Mouse (Mus musculus) MEL (cell line): ENCODE measurements around the gene Nup62. TPM values are rescaled to one million over a fixed set of nuclear protein-coding genes. Genes with fewer than 3 reads are reported as not detected.

ENCODE experiments used
- DNase-seq: peaks from one replicate; pipeline ENCODE4 v3.0.0; 2011; ENCODE audit warnings: low read depth, low spot score
- H3K27ac ChIP-seq: 2 replicates; pipeline ENCODE4 v1.5.1; 2012; ENCODE audit warnings: low read depth, mild to moderate bottlenecking, control low read depth, low read length, moderate library complexity; ENCODE audit not compliant: control insufficient read depth
- H3K27me3 ChIP-seq, 2 experiments: fragments of 150-350 bp in 1 of 2; sonication (generic) in 1 of 2; 2 replicates each; pipeline ENCODE4 v1.6.1; 2012; ENCODE audit warnings: low read length in 2 of 2, mild to moderate bottlenecking in 2 of 2, improper control_type of control experiment in 1 of 2, moderate library complexity in 1 of 2; ENCODE audit not compliant: insufficient read depth in 2 of 2, control insufficient read depth in 1 of 2
- H3K36me3 ChIP-seq, 2 experiments: 2 replicates each; pipeline ENCODE4 v1.6.1; 2012 to 2014; ENCODE audit warnings: low read length in 2 of 2, improper control_type of control experiment in 1 of 2, inconsistent platforms in 1 of 2, mild to moderate bottlenecking in 1 of 2; ENCODE audit not compliant: insufficient read depth in 2 of 2, control insufficient read depth in 1 of 2
- H3K4me1 ChIP-seq, 2 experiments: fragments of 150-350 bp in 1 of 2; sonication (generic) in 1 of 2; 2 replicates each; pipeline ENCODE4 v1.6.1; 2012; ENCODE audit warnings: low read length in 2 of 2, improper control_type of control experiment in 1 of 2, mild to moderate bottlenecking in 1 of 2; ENCODE audit not compliant: insufficient read depth in 2 of 2, control insufficient read depth in 1 of 2
- H3K4me3 ChIP-seq, 2 experiments: fragments of 150-350 bp in 1 of 2; sonication (generic) in 1 of 2; 2 replicates each; pipeline ENCODE4 v1.5.1; 2012; ENCODE audit warnings: low read depth in 2 of 2, low read length in 2 of 2, mild to moderate bottlenecking in 2 of 2, moderate library complexity in 2 of 2, control low read depth in 1 of 2, improper control_type of control experiment in 1 of 2; ENCODE audit not compliant: control insufficient read depth in 1 of 2, insufficient read depth in 1 of 2
- H3K79me2 ChIP-seq: 2 replicates; pipeline ENCODE4 v1.6.1; 2012; ENCODE audit warnings: mild to moderate bottlenecking, low read length, moderate library complexity; ENCODE audit not compliant: control insufficient read depth, poor library complexity, insufficient read depth
- H3K9ac ChIP-seq: 2 replicates; pipeline ENCODE4 v1.6.1; 2012; ENCODE audit warnings: low read depth, mild to moderate bottlenecking, control low read depth, low read length, moderate library complexity; ENCODE audit not compliant: control insufficient read depth, poor library complexity, severe bottlenecking
- H3K9me3 ChIP-seq: fragments of 150-350 bp; sonication (generic); replicated peaks from 2 replicates; pipeline ENCODE4 v1.6.1; 2012; ENCODE audit warnings: mild to moderate bottlenecking, low read length, improper control_type of control experiment, moderate library complexity; ENCODE audit not compliant: insufficient read depth
- BHLHE40 ChIP-seq: IDR thresholded peaks from 2 replicates; pipeline ENCODE4 v1.6.1; 2012; ENCODE audit warnings: low read depth, mild to moderate bottlenecking, inconsistent platforms, low read length, improper control_type of control experiment, borderline replicate concordance
- CHD1 ChIP-seq: IDR thresholded peaks from 2 replicates; pipeline ENCODE4 v1.6.1; 2012; ENCODE audit warnings: low read depth, mild to moderate bottlenecking, inconsistent platforms, low read length, improper control_type of control experiment
- CHD2 ChIP-seq: IDR thresholded peaks from 2 replicates; pipeline ENCODE4 v1.6.1; 2011; ENCODE audit warnings: low read length, improper control_type of control experiment
- E2F4 ChIP-seq: IDR thresholded peaks from 2 replicates; pipeline ENCODE4 v1.6.1; 2011; ENCODE audit warnings: low read depth, low read length, improper control_type of control experiment, borderline replicate concordance
- ELF1 ChIP-seq: IDR thresholded peaks from 2 replicates; pipeline ENCODE4 v1.6.1; 2014; ENCODE audit warnings: low read depth, mild to moderate bottlenecking, inconsistent platforms, low read length, improper control_type of control experiment, moderate library complexity
- ETS1 ChIP-seq: IDR thresholded peaks from 2 replicates; pipeline ENCODE4 v1.6.1; 2012; ENCODE audit warnings: low read depth, mild to moderate bottlenecking, inconsistent platforms, low read length, improper control_type of control experiment, moderate library complexity
- GABPA ChIP-seq: IDR thresholded peaks from 2 replicates; pipeline ENCODE4 v1.6.1; 2012; ENCODE audit warnings: low read depth, mild to moderate bottlenecking, inconsistent platforms, low read length, improper control_type of control experiment, moderate library complexity
- GATA1 ChIP-seq: IDR thresholded peaks from 2 replicates; pipeline ENCODE4 v1.6.1; 2011; ENCODE audit warnings: low read depth, low read length, improper control_type of control experiment
- KAT2A ChIP-seq: conservative IDR thresholded peaks from 2 replicates; pipeline ENCODE4 v1.6.1; 2012; ENCODE audit warnings: low read depth, low read length, improper control_type of control experiment, inconsistent platforms
- MAFK ChIP-seq: IDR thresholded peaks from 2 replicates; pipeline ENCODE4 v1.6.1; 2011; ENCODE audit warnings: low read depth, mild to moderate bottlenecking, low read length, improper control_type of control experiment, borderline replicate concordance
- MAZ ChIP-seq: IDR thresholded peaks from 2 replicates; pipeline ENCODE4 v1.6.1; 2012; ENCODE audit warnings: low read depth, mild to moderate bottlenecking, inconsistent platforms, low read length, improper control_type of control experiment
- MEF2A ChIP-seq: IDR thresholded peaks from 2 replicates; pipeline ENCODE4 v1.6.1; 2014; ENCODE audit warnings: low read depth, mild to moderate bottlenecking, inconsistent platforms, low read length, improper control_type of control experiment; ENCODE audit not compliant: poor library complexity, insufficient replicate concordance, severe bottlenecking; ENCODE audit errors: extremely low read depth
- MXI1 ChIP-seq: IDR thresholded peaks from 2 replicates; pipeline ENCODE4 v1.6.1; 2011; ENCODE audit warnings: mild to moderate bottlenecking, low read depth, low read length, improper control_type of control experiment
- MYB ChIP-seq: IDR thresholded peaks from 2 replicates; pipeline ENCODE4 v1.6.1; 2011; ENCODE audit warnings: mild to moderate bottlenecking, low read depth, low read length, improper control_type of control experiment
- MYC ChIP-seq: IDR thresholded peaks from 2 replicates; pipeline ENCODE4 v1.6.1; 2011; ENCODE audit warnings: low read depth, mild to moderate bottlenecking, low read length, improper control_type of control experiment, moderate library complexity
- NELFE ChIP-seq: IDR thresholded peaks from 2 replicates; pipeline ENCODE4 v1.6.1; 2011; ENCODE audit warnings: low read depth, low read length, improper control_type of control experiment
- POLR2AphosphoS2 ChIP-seq: IDR thresholded peaks from 2 replicates; pipeline ENCODE4 v1.6.1; 2011; ENCODE audit warnings: low read length, improper control_type of control experiment
- POLR2AphosphoS5 ChIP-seq: IDR thresholded peaks from 2 replicates; pipeline ENCODE4 v1.6.1; 2012; ENCODE audit warnings: low read depth, borderline replicate concordance, mild to moderate bottlenecking, inconsistent platforms, low read length, moderate library complexity, mixed read lengths
- SMC3 ChIP-seq: IDR thresholded peaks from 2 replicates; pipeline ENCODE4 v1.6.1; 2011; ENCODE audit warnings: low read depth, low read length, improper control_type of control experiment
- TBP ChIP-seq: IDR thresholded peaks from 2 replicates; pipeline ENCODE4 v1.8.0; 2011; ENCODE audit warnings: low read depth, low read length, improper control_type of control experiment
- USF2 ChIP-seq, 2 experiments: IDR thresholded peaks; 2 replicates each; pipeline ENCODE4 v1.6.1; 2011 to 2012; ENCODE audit warnings: improper control_type of control experiment in 2 of 2, low read length in 2 of 2, borderline replicate concordance in 1 of 2, inconsistent platforms in 1 of 2, low read depth in 1 of 2, mild to moderate bottlenecking in 1 of 2; ENCODE audit not compliant: insufficient read depth in 1 of 2
- ZC3H11A ChIP-seq: IDR thresholded peaks from 2 replicates; pipeline ENCODE4 v1.6.1; 2012; ENCODE audit warnings: low read depth, mild to moderate bottlenecking, inconsistent platforms, low read length, improper control_type of control experiment
- ZKSCAN1 ChIP-seq: IDR thresholded peaks from 2 replicates; pipeline ENCODE4 v1.6.1; 2012; ENCODE audit warnings: low read depth, mild to moderate bottlenecking, inconsistent platforms, low read length, improper control_type of control experiment, moderate library complexity
- ZMIZ1 ChIP-seq: IDR thresholded peaks from 2 replicates; pipeline ENCODE4 v1.6.1; 2012; ENCODE audit warnings: low read depth, mild to moderate bottlenecking, inconsistent platforms, low read length, improper control_type of control experiment, moderate library complexity
- ZNF384 ChIP-seq: IDR thresholded peaks from 2 replicates; pipeline ENCODE4 v1.6.1; 2012; ENCODE audit warnings: low read depth, mild to moderate bottlenecking, inconsistent platforms, low read length, improper control_type of control experiment
- polyA plus RNA-seq, 2 experiments: library from polyadenylated mRNA; stranded (reverse) in 1 of 2; unstranded in 1 of 2; fragments of >175 nt in 1 of 2; fragments of >200 nt in 1 of 2; gene quantifications; 2 replicates each; pipeline versions ENCODE4 v1.2.1 to v1.2.4; 2012; ENCODE audit warnings: low replicate concordance in 2 of 2, low read depth in 1 of 2; ENCODE audit not compliant: insufficient read length in 2 of 2, insufficient read depth in 1 of 2, missing spikeins in 1 of 2
- total RNA-seq: library from RNA; depleted of rRNA; stranded (reverse); fragments of 300-350 nt; gene quantifications from 2 replicates; pipeline ENCODE4 v1.2.3, GENCODE M21; 2012

Gene Nup62
- total and polyA plus RNA-seq, 3 experiments, result 136 to 235 TPM; not detected in 1

DNA sequence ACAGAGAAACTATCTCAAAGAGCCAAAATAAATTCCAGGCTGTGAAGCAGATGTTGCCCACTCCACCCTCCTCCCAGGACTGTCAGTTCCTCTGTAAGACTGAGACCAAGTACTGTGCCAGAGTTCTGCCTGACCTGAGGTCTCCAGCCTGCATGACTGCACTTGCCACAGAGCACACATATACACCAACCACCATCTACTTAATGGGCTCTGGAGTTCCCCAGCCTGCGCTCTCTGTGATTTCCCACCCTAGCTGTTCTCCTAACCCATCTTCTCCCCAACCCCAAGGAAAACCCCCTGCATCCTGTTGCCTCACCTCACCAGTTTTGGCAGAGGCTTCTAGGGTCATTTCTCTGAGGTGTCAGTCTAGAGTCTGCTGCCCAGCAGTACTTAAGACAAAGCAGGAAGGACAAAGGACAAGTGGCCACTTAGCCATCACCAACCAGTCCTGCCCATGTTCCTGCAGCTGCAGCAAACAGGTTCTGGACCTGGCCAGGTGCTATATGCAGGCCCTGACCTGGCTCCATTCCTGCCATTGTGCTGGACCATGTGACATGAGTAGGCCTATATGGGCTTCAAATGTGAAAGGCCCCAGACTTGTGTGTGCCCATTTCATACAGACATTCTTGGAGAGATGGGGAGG is 19.6 kb downstream of the Nup62 start:
- H3K4me3 ChIP-seq, result no peak overlapping the region
- H3K36me3 ChIP-seq, result no peaks in the 10 kb centered on the region; a peak in 1 of 4 replicates
- H3K27me3 ChIP-seq, result no peaks in the 10 kb centered on the region
- TF ChIP-seq MAFK (no peak), ZC3H11A (no peak), ELF1 (no peak), MXI1 (no peak), MEF2A (no peak), CHD2 (no peak), GATA1 (no peak), BHLHE40 (no peak), SMC3 (no peak), NELFE (no peak), ZMIZ1 (no peak), USF2 (IDR thresholded peaks at IDR 0.05; ENCODE audit: borderline replicate concordance in 1 of 2, insufficient read depth in 1 of 2, low read depth in 1 of 2, low read length in 2 of 2) (no peak), MYB (no peak), CHD1 (no peak), POLR2AphosphoS5 (no peak), ZNF384 (no peak), KAT2A (no peak), POLR2AphosphoS2 (no peak; the same call in 1 of the 2 replicates)
- no peak overlapping the region for H3K27ac ChIP-seq
- H3K9ac ChIP-seq, result no peak overlapping the region
- peaks cover 2% of the 10 kb centered on the region; the same call in 1 of the 2 replicates for H3K79me2 ChIP-seq
- no peaks in the 10 kb centered on the region for H3K4me1 ChIP-seq
- no peak for DNase-seq
- no peaks in the 10 kb centered on the region for H3K9me3 ChIP-seq

DNA sequence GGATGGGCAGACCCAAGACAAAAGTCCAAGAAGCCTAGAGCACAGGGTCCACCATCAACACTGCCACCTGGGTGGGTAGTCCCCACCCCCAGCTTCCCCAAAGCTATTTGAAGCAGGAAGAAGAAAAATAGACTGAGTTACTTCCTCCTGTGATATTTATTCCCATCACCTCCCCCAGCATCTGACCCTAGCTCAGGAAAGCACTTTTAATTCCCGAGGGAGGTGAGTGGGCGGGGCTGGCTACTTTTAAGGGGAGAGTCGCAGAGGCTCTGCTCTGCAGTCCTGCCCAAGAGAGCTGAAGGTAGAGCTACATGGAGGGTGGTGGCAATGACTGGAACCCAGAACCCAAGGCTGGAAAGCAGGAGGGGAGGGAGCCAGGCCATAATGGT is 20.1 kb downstream of the Nup62 start:
- DNase-seq, result no peak
- Histone ChIP-seq H3K27ac (no peak overlapping the region), H3K4me1 (no peaks in the 10 kb centered on the region), H3K4me3 (no peak overlapping the region), H3K9me3 (no peaks in the 10 kb centered on the region), H3K27me3 (no peaks in the 10 kb centered on the region), H3K9ac (no peak overlapping the region)
- no peak for TF ChIP-seq E2F4
- TF ChIP-seq MAZ, result no peak
- no peak for TF ChIP-seq SMC3
- no peak for TF ChIP-seq GABPA
- no peak for TF ChIP-seq MYC
- no peak for TF ChIP-seq MXI1
- no peak for TF ChIP-seq ETS1
- no peak for TF ChIP-seq ELF1
- TF ChIP-seq TBP, result no peak
- no peak for TF ChIP-seq MYB
- no peak for TF ChIP-seq MEF2A
- TF ChIP-seq ZKSCAN1, result no peak
- TF ChIP-seq CHD2, result no peak
- TF ChIP-seq KAT2A, result no peak
- TF ChIP-seq MAFK, result no peak
- TF ChIP-seq, all 39 proteins: peak for 0
- H3K36me3 ChIP-seq, result no peaks in the 10 kb centered on the region; a peak in 1 of 4 replicates
- H3K79me2 ChIP-seq, result peaks cover 2% of the 10 kb centered on the region; the same call in 1 of the 2 replicates
